Mouse (Mus musculus) lung, postnatal 0 days (tissue): Measurements from ENCODE around the gene Gtpbp8.

Experiments
- CTCF ChIP-seq: IDR thresholded peaks from 2 replicates; pipeline ENCODE4 v1.5.1; 2016; ENCODE audit warnings: antibody characterized with exemption, mild to moderate bottlenecking
- EP300 ChIP-seq: IDR thresholded peaks from 2 replicates; pipeline ENCODE4 v1.6.1; 2016; ENCODE audit warnings: antibody characterized with exemption, mild to moderate bottlenecking, control low read depth

GRCm38 (mm10) chr16:44757700-44758099 lies 11.5 kb upstream of the Gtpbp8 start:
- TF ChIP-seq CTCF (no peak), EP300 (no peak)
